Mouse (Mus musculus) kidney, postnatal 4 days (tissue): ENCODE measurements at regions not wholly inside any gene's neighbourhood (a gene's known extent, or its start where the extent isn't known, plus 50 kb on each side); places are given as distances from the start of the nearest gene placed in this dataset.

Source experiments
- DNase-seq, 2 experiments: peaks; one replicate each; pipeline ENCODE4 v3.0.0; 2021; ENCODE audit warnings: mixed read lengths in 2 of 2

GRCm38 (mm10) chr16:78156138-78156875 is 145.0 kb upstream of the Cxadr start:
- DNase-seq: peak; percentile 38 to 54

- no peak for DNase-seq
Observed at GRCm38 (mm10) chr16:78153899-78154605, 147.2 kb upstream of the Cxadr start.

GRCm38 (mm10) chr16:78144146-78144545 is 157.1 kb upstream of the Cxadr start:
- DNase-seq: no peak

GRCm38 (mm10) chr16:78135501-78135900 is 165.8 kb upstream of the Cxadr start:
- no peak for DNase-seq

- no peak for DNase-seq
Observed at GRCm38 (mm10) chr16:78134531-78134930, 166.8 kb upstream of the Cxadr start.

GRCm38 (mm10) chr16:78121668-78122067 is 179.6 kb upstream of the Cxadr start:
- DNase-seq: no peak

- DNase-seq: no peak
Observed at GRCm38 (mm10) chr16:78120346-78120899, 180.9 kb upstream of the Cxadr start.

- no peak for DNase-seq
Observed at GRCm38 (mm10) chr16:78104246-78104645, 197.0 kb upstream of the Cxadr start.

- peak; percentile 3 to 13 for DNase-seq
Observed at GRCm38 (mm10) chr16:78101415-78102326, 199.6 kb upstream of the Cxadr start.

GRCm38 (mm10) chr16:78099842-78100241 is 201.4 kb upstream of the Cxadr start:
- DNase-seq: no peak

GRCm38 (mm10) chr16:78099114-78099513 is 202.2 kb upstream of the Cxadr start:
- no peak for DNase-seq

- DNase-seq: no peak
Observed at GRCm38 (mm10) chr16:78098555-78098954, 202.7 kb upstream of the Cxadr start.

- DNase-seq: no peak
Observed at GRCm38 (mm10) chr16:78096571-78096970, 204.7 kb upstream of the Cxadr start.

GRCm38 (mm10) chr16:78090155-78090554 is 211.1 kb upstream of the Cxadr start:
- no peak for DNase-seq

GRCm38 (mm10) chr16:78067532-78068118 is 233.7 kb upstream of the Cxadr start:
- DNase-seq: no peak

- DNase-seq: no peak
Observed at GRCm38 (mm10) chr16:78060516-78060915, 240.8 kb upstream of the Cxadr start.

- DNase-seq: no peak
Observed at GRCm38 (mm10) chr16:78057549-78057948, 243.7 kb upstream of the Cxadr start.

- DNase-seq: no peak
Observed at GRCm38 (mm10) chr16:78052133-78052532, 249.2 kb upstream of the Cxadr start.

- peak; percentile 9 to 15 for DNase-seq
Observed at GRCm38 (mm10) chr16:78040149-78040920, 261.0 kb upstream of the Cxadr start.

GRCm38 (mm10) chr16:78019605-78020285 is 281.5 kb upstream of the Cxadr start:
- no peak for DNase-seq

- DNase-seq: no peak
Observed at GRCm38 (mm10) chr16:78015401-78015800, 285.9 kb upstream of the Cxadr start.
